ENCODE assay signal across 8 mouse cellular contexts in the genomic region with DNA sequence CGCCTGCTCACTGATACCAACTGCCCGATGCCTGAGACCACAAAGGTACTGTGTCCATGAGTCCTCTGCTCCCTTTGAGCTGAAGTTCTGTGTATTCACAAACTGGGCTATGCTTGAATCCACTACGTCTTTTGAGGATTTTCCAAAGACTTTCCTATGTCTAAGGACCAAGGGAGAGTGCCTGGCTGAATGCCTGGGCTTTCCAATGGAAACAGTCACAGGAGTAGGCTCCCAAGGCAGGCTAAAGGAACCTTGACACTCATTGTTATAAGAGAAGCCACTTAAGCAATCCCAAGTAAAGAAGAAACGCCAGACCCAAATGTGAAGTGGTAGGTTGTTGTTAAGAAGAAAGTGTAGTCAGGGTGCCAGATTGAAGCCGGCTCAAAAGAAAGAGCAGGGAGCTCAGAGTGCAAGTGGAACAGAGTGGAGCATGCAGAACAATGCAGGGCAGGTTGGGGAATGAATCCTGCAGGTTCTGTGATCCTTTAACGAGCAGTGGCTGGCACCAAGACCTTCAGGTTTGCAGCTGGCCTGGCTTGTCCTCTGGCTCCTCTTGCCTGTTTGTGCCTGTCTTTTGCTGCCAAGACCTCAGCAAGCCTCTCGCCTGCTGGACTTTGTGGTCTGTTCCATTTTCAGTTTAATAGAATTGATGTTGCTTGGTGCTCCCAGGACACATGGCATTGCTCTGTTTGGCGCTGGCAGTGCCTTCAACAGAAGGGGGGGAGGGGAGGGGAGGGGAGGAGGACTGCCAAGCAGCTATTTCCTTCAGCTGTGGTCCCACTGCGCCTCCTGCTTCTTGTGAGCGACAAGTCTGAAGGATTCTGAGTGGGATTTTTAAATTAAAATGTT. TPM values are rescaled to one million over a fixed set of nuclear protein-coding genes. Genes with fewer than 3 reads are reported as not detected.
DNase-seq lines count a peak whose midpoint lies in the region; ATAC-seq and TF ChIP-seq lines count a peak whose summit lies in the region.

No protein-coding gene starts in this region.

- no peaks in the 10 kb centered on the region for H3K27me3 ChIP-seq in forebrain, embryonic 15.5 days
- no peaks in the 10 kb centered on the region for H3K27me3 ChIP-seq in forebrain, embryonic 11.5 days (ENCODE audit: control insufficient read depth, insufficient read depth, low read length)
- H3K27me3 ChIP-seq in liver, adult 2 months (ENCODE audit: control insufficient read depth, insufficient read depth, low read length), result no peaks in the 10 kb centered on the region
- H3K27me3 ChIP-seq in liver, postnatal 0 days (ENCODE audit: insufficient read depth, low read length), result no peaks in the 10 kb centered on the region
- no peaks in the 10 kb centered on the region for H3K27me3 ChIP-seq in neural tube, embryonic 15.5 days (replicated peaks)

- TF ChIP-seq POLR2A in liver, adult 2 months (IDR thresholded peaks at IDR 0.05; ENCODE audit: extremely low read depth, insufficient read depth, low read length), result no peak

- no peak for TF ChIP-seq CTCF in liver, adult 2 months (IDR thresholded peaks at IDR 0.05; ENCODE audit: low read depth, low read length)
- TF ChIP-seq CTCF in liver, postnatal 0 days (IDR thresholded peaks at IDR 0.05; ENCODE audit: low read depth), result no peak

- H3K9me3 ChIP-seq in forebrain, embryonic 15.5 days, result no peaks in the 10 kb centered on the region
- H3K9me3 ChIP-seq in forebrain, embryonic 11.5 days (ENCODE audit: control insufficient read depth, low read length), result no peaks in the 10 kb centered on the region
- no peaks in the 10 kb centered on the region for H3K9me3 ChIP-seq in liver, postnatal 0 days (ENCODE audit: low read length)
- no peaks in the 10 kb centered on the region for H3K9me3 ChIP-seq in neural tube, embryonic 15.5 days (replicated peaks)

- peak overlapping the region; percentile 72 for H3K27ac ChIP-seq in forebrain, embryonic 15.5 days (replicated peaks)
- no peak overlapping the region for H3K27ac ChIP-seq in forebrain, embryonic 11.5 days (ENCODE audit: low read depth, low read length)
- no peak overlapping the region for H3K27ac ChIP-seq in liver, adult 2 months (replicated peaks; ENCODE audit: insufficient read depth, low read depth, low read length)
- no peak overlapping the region for H3K27ac ChIP-seq in liver, postnatal 0 days (ENCODE audit: low read depth)
- H3K27ac ChIP-seq in neural tube, embryonic 15.5 days (replicated peaks), result peak overlapping the region; percentile 56

- no peak overlapping the region for H3K9ac ChIP-seq in forebrain, embryonic 15.5 days (replicated peaks)
- no peak overlapping the region for H3K9ac ChIP-seq in forebrain, embryonic 11.5 days (ENCODE audit: low read length)
- H3K9ac ChIP-seq in liver, adult 2 months (ENCODE audit: low read depth, low read length), result no peak overlapping the region
- no peak overlapping the region for H3K9ac ChIP-seq in liver, postnatal 0 days (replicated peaks)
- no peak overlapping the region for H3K9ac ChIP-seq in neural tube, embryonic 15.5 days (replicated peaks)

- no peak for DNase-seq in forebrain, embryonic 11.5 days (ENCODE audit: low spot score)
- peak; percentile 87 for DNase-seq in liver, adult 2 months (ENCODE audit: extremely low read depth, low read depth, low spot score)
- DNase-seq in liver, postnatal 0 days, result no peak
- DNase-seq in heart, postnatal 10 days, result peak; percentile 38 to 46
- DNase-seq in thymus, postnatal 25 days, result no peak
- DNase-seq in spleen, adult 12 weeks (ENCODE audit: low spot score), result no peak

- intact Hi-C loops in heart, postnatal 10 days (cut with DNase I), result loop anchor here (5.0 kb wide), 1 partner anchor 94 kb away; no protein-coding TSS in a partner anchor

- 40% methylated on average over 10 of the region's 10 CpGs for WGBS in forebrain, embryonic 15.5 days
- 66% methylated on average over 10 of the region's 10 CpGs for WGBS in forebrain, embryonic 11.5 days
- WGBS in liver, adult 2 months, result 64% methylated on average over 10 of the region's 10 CpGs
- 73% methylated on average over 10 of the region's 10 CpGs for WGBS in liver, postnatal 0 days (ENCODE audit: insufficient replicate concordance)
- 64% methylated on average over 10 of the region's 10 CpGs for WGBS in neural tube, embryonic 15.5 days

- TF ChIP-seq EP300 in liver, postnatal 0 days (IDR thresholded peaks at IDR 0.05; ENCODE audit: low read depth), result no peak

- H3K4me1 ChIP-seq in forebrain, embryonic 15.5 days, result peaks cover 14% of the 10 kb centered on the region
- H3K4me1 ChIP-seq in forebrain, embryonic 11.5 days (replicated peaks; ENCODE audit: control insufficient read depth, insufficient read depth, low read length), result no peaks in the 10 kb centered on the region
- peaks cover 8% of the 10 kb centered on the region; the same call in 1 of the 2 replicates for H3K4me1 ChIP-seq in liver, adult 2 months (ENCODE audit: control insufficient read depth, insufficient read depth, low read length)
- H3K4me1 ChIP-seq in liver, postnatal 0 days (ENCODE audit: insufficient read depth), result no peaks in the 10 kb centered on the region
- H3K4me1 ChIP-seq in neural tube, embryonic 15.5 days, result peaks cover 18% of the 10 kb centered on the region

- no peaks in the 10 kb centered on the region for H3K79me2 ChIP-seq in liver, adult 2 months (ENCODE audit: control insufficient read depth, insufficient read depth, low read length)

- no peaks in the 10 kb centered on the region for H3K36me3 ChIP-seq in forebrain, embryonic 15.5 days
- H3K36me3 ChIP-seq in forebrain, embryonic 11.5 days (ENCODE audit: control insufficient read depth, insufficient read depth, low read length), result no peaks in the 10 kb centered on the region
- H3K36me3 ChIP-seq in liver, adult 2 months (ENCODE audit: control insufficient read depth, insufficient read depth, low read length), result no peaks in the 10 kb centered on the region
- no peaks in the 10 kb centered on the region for H3K36me3 ChIP-seq in liver, postnatal 0 days (replicated peaks; ENCODE audit: insufficient read depth, low read length)
- no peaks in the 10 kb centered on the region for H3K36me3 ChIP-seq in neural tube, embryonic 15.5 days

- H3K4me3 ChIP-seq in forebrain, embryonic 15.5 days, result no peak overlapping the region
- H3K4me3 ChIP-seq in forebrain, embryonic 11.5 days (ENCODE audit: low read depth, low read length), result no peak overlapping the region
- no peak overlapping the region for H3K4me3 ChIP-seq in liver, adult 2 months (ENCODE audit: insufficient read depth, low read depth, low read length)
- no peak overlapping the region for H3K4me3 ChIP-seq in liver, postnatal 0 days (ENCODE audit: low read depth, low read length)
- no peak overlapping the region for H3K4me3 ChIP-seq in neural tube, embryonic 15.5 days (replicated peaks)

- H3K4me2 ChIP-seq in forebrain, embryonic 15.5 days (replicated peaks), result no peak overlapping the region
- no peak overlapping the region for H3K4me2 ChIP-seq in forebrain, embryonic 11.5 days (ENCODE audit: low read depth, low read length, severe bottlenecking)
- H3K4me2 ChIP-seq in liver, postnatal 0 days (ENCODE audit: low read depth, low read length), result no peak overlapping the region
- H3K4me2 ChIP-seq in neural tube, embryonic 15.5 days, result no peak overlapping the region

- ATAC-seq in forebrain, embryonic 15.5 days (replicated peaks), result peak; percentile 93
- no peak for ATAC-seq in forebrain, embryonic 11.5 days (replicated peaks; ENCODE audit: low FRiP score)
- ATAC-seq in liver, postnatal 0 days, result no peak
- peak; percentile 63 for ATAC-seq in neural tube, embryonic 15.5 days (ENCODE audit: low FRiP score)

RNA-seq across cellular contexts. Expression of a gene that starts 22.9 kb away (rescaled TPM):
- 43.7 and 46.3 TPM in 2 replicates for polyA plus RNA-seq in forebrain, embryonic 15.5 days (2015; fragmentation: Nextera tagmentation; extraction: Ambion mirVana)
- 13.6 and 14.7 TPM in 2 replicates for polyA plus RNA-seq in forebrain, embryonic 11.5 days (2014; fragmentation: Nextera tagmentation; extraction: Ambion mirVana)
- total RNA-seq in liver, adult 2 months (2014; rRNA removed), result 0.28 and 0.81 TPM in 2 replicates
- polyA plus RNA-seq in liver, adult 2 months (2012; rRNA removed), result 0.47 and 0.49 TPM in 2 replicates
- 0.24 and 0.38 TPM in 2 replicates for polyA plus RNA-seq in liver, postnatal 0 days (2015; fragmentation: Nextera tagmentation; extraction: Ambion mirVana)
- total RNA-seq in heart, postnatal 10 days (2021), result 1 to 10 TPM; 1.4 to 1.8 TPM
- polyA plus RNA-seq in neural tube, embryonic 15.5 days (2015; fragmentation: Nextera tagmentation; extraction: Ambion mirVana), result 27.7 and 37.0 TPM in 2 replicates

Comparison
In these comparisons a context has a peak if more than half of its experiments do, and no peak if none do; other contexts are left out.
1. ATAC-seq: peak in forebrain, embryonic 15.5 days (single experiment) and neural tube, embryonic 15.5 days (single experiment); none in forebrain, embryonic 11.5 days (single experiment) and liver, postnatal 0 days (single experiment).
2. H3K27ac ChIP-seq: peak in forebrain, embryonic 15.5 days (single experiment) and neural tube, embryonic 15.5 days (single experiment); none in forebrain, embryonic 11.5 days (single experiment), liver, adult 2 months (single experiment) and liver, postnatal 0 days (single experiment).
3. DNase-seq: peak in liver, adult 2 months (single experiment) and heart, postnatal 10 days (2 of 2); none in forebrain, embryonic 11.5 days (single experiment), liver, postnatal 0 days (single experiment), thymus, postnatal 25 days (single experiment) and spleen, adult 12 weeks (single experiment).